Comparison of ENCODE assay signal across 8 mouse cellular contexts in genomic region chr1:171440025-171440725, GRCm38 (mm10). TPM values are rescaled to one million over a fixed set of nuclear protein-coding genes. Genes with fewer than 3 reads are reported as not detected.
DNase-seq lines count a peak whose midpoint lies in the region; ATAC-seq and TF ChIP-seq lines count a peak whose summit lies in the region.

No protein-coding gene starts in this region.

- H3K9ac ChIP-seq in hindbrain, embryonic 15.5 days: no peak overlapping the region
- no peak overlapping the region for H3K9ac ChIP-seq in forebrain, embryonic 16.5 days (replicated peaks; ENCODE audit: low read depth, low read length)
- H3K9ac ChIP-seq in hindbrain, postnatal 0 days (replicated peaks; ENCODE audit: low read length): no peak overlapping the region
- H3K9ac ChIP-seq in liver, embryonic 12.5 days: no peak overlapping the region

- no peak for TF ChIP-seq CTCF in hindbrain, postnatal 0 days (IDR thresholded peaks at IDR 0.05; ENCODE audit: low read depth)

- no peaks in the 10 kb centered on the region for H3K9me3 ChIP-seq in hindbrain, embryonic 15.5 days
- peaks cover 11% of the 10 kb centered on the region; the same call in 1 of the 2 replicates for H3K9me3 ChIP-seq in hindbrain, embryonic 10.5 days
- no peaks in the 10 kb centered on the region for H3K9me3 ChIP-seq in forebrain, embryonic 16.5 days (ENCODE audit: control insufficient read depth, low read length)
- H3K9me3 ChIP-seq in hindbrain, postnatal 0 days (ENCODE audit: low read length): no peaks in the 10 kb centered on the region
- H3K9me3 ChIP-seq in liver, embryonic 12.5 days (replicated peaks): 0 out of 2 replicates have a peak, but pooled peaks cover 2% of the 10 kb centered on the region

- H3K4me1 ChIP-seq in hindbrain, embryonic 15.5 days (replicated peaks): peaks cover 14% of the 10 kb centered on the region
- peaks cover 32% of the 10 kb centered on the region for H3K4me1 ChIP-seq in hindbrain, embryonic 10.5 days (replicated peaks)
- H3K4me1 ChIP-seq in forebrain, embryonic 16.5 days (replicated peaks; ENCODE audit: control insufficient read depth, insufficient read depth, low read length): peaks cover 9% of the 10 kb centered on the region
- H3K4me1 ChIP-seq in hindbrain, postnatal 0 days (ENCODE audit: insufficient read depth, low read length): 0 out of 2 replicates have a peak, but pooled peaks cover 5% of the 10 kb centered on the region
- peaks cover 59% of the 10 kb centered on the region for H3K4me1 ChIP-seq in liver, embryonic 12.5 days

- no peak for DNase-seq in hindbrain, embryonic 10.5 days (ENCODE audit: low spot score)
- DNase-seq in hindbrain, postnatal 0 days (ENCODE audit: low spot score): peak; percentile 48
- DNase-seq in ovary, postnatal 36 days (ENCODE audit: low spot score): peak; percentile 59
- no peak for DNase-seq in thymus, postnatal 10 days (ENCODE audit: low spot score in 2 of 2)
- no peak for DNase-seq in spleen, adult 18-20 months

- 36% methylated on average over 9 of the region's 9 CpGs for WGBS in hindbrain, embryonic 15.5 days
- 61% methylated on average over 9 of the region's 9 CpGs for WGBS in hindbrain, embryonic 10.5 days
- WGBS in forebrain, embryonic 16.5 days: 47% methylated on average over 9 of the region's 9 CpGs
- WGBS in hindbrain, postnatal 0 days: 33% methylated on average over 9 of the region's 9 CpGs
- WGBS in liver, embryonic 12.5 days (ENCODE audit: insufficient replicate concordance): 17% methylated on average over 9 of the region's 9 CpGs

- peaks cover 26% of the 10 kb centered on the region for H3K27me3 ChIP-seq in hindbrain, embryonic 15.5 days
- peaks cover 45% of the 10 kb centered on the region for H3K27me3 ChIP-seq in hindbrain, embryonic 10.5 days (ENCODE audit: insufficient read depth, poor library complexity, severe bottlenecking)
- H3K27me3 ChIP-seq in forebrain, embryonic 16.5 days (replicated peaks; ENCODE audit: control insufficient read depth, insufficient read depth, low read length): peaks cover 24% of the 10 kb centered on the region
- no peaks in the 10 kb centered on the region for H3K27me3 ChIP-seq in hindbrain, postnatal 0 days (ENCODE audit: insufficient read depth, low read length)
- H3K27me3 ChIP-seq in liver, embryonic 12.5 days (replicated peaks): peaks cover 55% of the 10 kb centered on the region

- 0 out of 2 replicates have a peak overlapping the region, but pooled peaks have one; percentile 23 for H3K4me2 ChIP-seq in hindbrain, embryonic 15.5 days
- no peak overlapping the region; the same call in 1 of the 2 replicates for H3K4me2 ChIP-seq in forebrain, embryonic 16.5 days (ENCODE audit: low read length)
- H3K4me2 ChIP-seq in hindbrain, postnatal 0 days (ENCODE audit: low read depth, low read length): 0 out of 2 replicates have a peak overlapping the region, but pooled peaks have one; percentile 55
- H3K4me2 ChIP-seq in liver, embryonic 12.5 days: peak overlapping the region; percentile 68

- 0 out of 2 replicates have a peak, but pooled peaks have one; percentile 25 for ATAC-seq in hindbrain, embryonic 15.5 days (ENCODE audit: low FRiP score, low read depth)
- ATAC-seq in forebrain, embryonic 16.5 days: peak; percentile 54; the same call in 1 of the 2 replicates
- ATAC-seq in hindbrain, postnatal 0 days: peak; percentile 19; the same call in 1 of the 2 replicates
- no peak for ATAC-seq in liver, embryonic 12.5 days

- H3K27ac ChIP-seq in hindbrain, embryonic 15.5 days (replicated peaks): peak overlapping the region; percentile 45
- no peak overlapping the region for H3K27ac ChIP-seq in hindbrain, embryonic 10.5 days
- H3K27ac ChIP-seq in forebrain, embryonic 16.5 days (ENCODE audit: low read length): no peak overlapping the region
- H3K27ac ChIP-seq in hindbrain, postnatal 0 days: peak overlapping the region; percentile 20; the same call in 1 of the 2 replicates
- peak overlapping the region; percentile 55 for H3K27ac ChIP-seq in liver, embryonic 12.5 days

- H3K36me3 ChIP-seq in hindbrain, embryonic 15.5 days: no peaks in the 10 kb centered on the region
- H3K36me3 ChIP-seq in hindbrain, embryonic 10.5 days: no peaks in the 10 kb centered on the region
- H3K36me3 ChIP-seq in forebrain, embryonic 16.5 days (ENCODE audit: control insufficient read depth, insufficient read depth): no peaks in the 10 kb centered on the region
- no peaks in the 10 kb centered on the region for H3K36me3 ChIP-seq in hindbrain, postnatal 0 days (ENCODE audit: insufficient read depth, low read length)
- no peaks in the 10 kb centered on the region for H3K36me3 ChIP-seq in liver, embryonic 12.5 days

- H3K4me3 ChIP-seq in hindbrain, embryonic 15.5 days: no peak overlapping the region
- no peak overlapping the region for H3K4me3 ChIP-seq in hindbrain, embryonic 10.5 days
- H3K4me3 ChIP-seq in forebrain, embryonic 16.5 days (replicated peaks; ENCODE audit: low read length): no peak overlapping the region
- H3K4me3 ChIP-seq in hindbrain, postnatal 0 days (ENCODE audit: low read length): no peak overlapping the region
- 0 out of 2 replicates have a peak overlapping the region, but pooled peaks have one; percentile 57 for H3K4me3 ChIP-seq in liver, embryonic 12.5 days

RNA-seq across cellular contexts. Expression of gene F11r, which starts 2.8 kb away (rescaled TPM):
- polyA plus RNA-seq in hindbrain, embryonic 15.5 days (2015; fragmentation: Nextera tagmentation; extraction: Ambion mirVana): 14.1 and 14.2 TPM in 2 replicates
- 22.2 and 28.7 TPM in 2 replicates for polyA plus RNA-seq in hindbrain, embryonic 10.5 days (2016; fragmentation: Nextera tagmentation; extraction: Ambion mirVana)
- polyA plus RNA-seq in forebrain, embryonic 16.5 days (2015; fragmentation: Nextera tagmentation; extraction: Ambion mirVana): 7.8 and 10.2 TPM in 2 replicates
- total RNA-seq in hindbrain, postnatal 0 days (2014; rRNA removed): 5.7 and 8.2 TPM in 2 replicates
- polyA plus RNA-seq in hindbrain, postnatal 0 days (2015; fragmentation: Nextera tagmentation; extraction: Ambion mirVana): 14.2 and 14.4 TPM in 2 replicates
- 28.2 and 28.9 TPM in 2 replicates for polyA plus RNA-seq in liver, embryonic 12.5 days (2016; fragmentation: Nextera tagmentation; extraction: Ambion mirVana)

RNA-seq across cellular contexts. Expression of gene Tstd1, which starts 21.5 kb away (rescaled TPM):
- polyA plus RNA-seq in hindbrain, embryonic 15.5 days (2015; fragmentation: Nextera tagmentation; extraction: Ambion mirVana): 5.4 and 6.6 TPM in 2 replicates
- 9.7 and 10.1 TPM in 2 replicates for polyA plus RNA-seq in hindbrain, embryonic 10.5 days (2016; fragmentation: Nextera tagmentation; extraction: Ambion mirVana)
- 10.1 and 11.4 TPM in 2 replicates for polyA plus RNA-seq in forebrain, embryonic 16.5 days (2015; fragmentation: Nextera tagmentation; extraction: Ambion mirVana)
- total RNA-seq in hindbrain, postnatal 0 days (2014; rRNA removed): 1.5 TPM in 1 of 2 replicates, not detected in the other
- 2.3 and 2.7 TPM in 2 replicates for polyA plus RNA-seq in hindbrain, postnatal 0 days (2015; fragmentation: Nextera tagmentation; extraction: Ambion mirVana)
- 3.1 TPM in 2 replicates for polyA plus RNA-seq in liver, embryonic 12.5 days (2016; fragmentation: Nextera tagmentation; extraction: Ambion mirVana)

RNA-seq across cellular contexts. Expression of gene Usf1, which starts 29.1 kb away (rescaled TPM):
- polyA plus RNA-seq in hindbrain, embryonic 15.5 days (2015; fragmentation: Nextera tagmentation; extraction: Ambion mirVana): 168 and 172 TPM in 2 replicates
- polyA plus RNA-seq in hindbrain, embryonic 10.5 days (2016; fragmentation: Nextera tagmentation; extraction: Ambion mirVana): 143 and 159 TPM in 2 replicates
- polyA plus RNA-seq in forebrain, embryonic 16.5 days (2015; fragmentation: Nextera tagmentation; extraction: Ambion mirVana): 207 and 226 TPM in 2 replicates
- total RNA-seq in hindbrain, postnatal 0 days (2014; rRNA removed): 133 and 148 TPM in 2 replicates
- polyA plus RNA-seq in hindbrain, postnatal 0 days (2015; fragmentation: Nextera tagmentation; extraction: Ambion mirVana): 132 and 141 TPM in 2 replicates
- polyA plus RNA-seq in liver, embryonic 12.5 days (2016; fragmentation: Nextera tagmentation; extraction: Ambion mirVana): 27.5 and 28.7 TPM in 2 replicates

RNA-seq across cellular contexts. Expression of gene Arhgap30, which starts 51.4 kb away (rescaled TPM):
- 0.60 and 0.87 TPM in 2 replicates for polyA plus RNA-seq in hindbrain, embryonic 15.5 days (2015; fragmentation: Nextera tagmentation; extraction: Ambion mirVana)
- polyA plus RNA-seq in hindbrain, embryonic 10.5 days (2016; fragmentation: Nextera tagmentation; extraction: Ambion mirVana): 0.82 and 0.98 TPM in 2 replicates
- 0.48 and 0.81 TPM in 2 replicates for polyA plus RNA-seq in forebrain, embryonic 16.5 days (2015; fragmentation: Nextera tagmentation; extraction: Ambion mirVana)
- total RNA-seq in hindbrain, postnatal 0 days (2014; rRNA removed): 0.52 and 1.3 TPM in 2 replicates
- polyA plus RNA-seq in hindbrain, postnatal 0 days (2015; fragmentation: Nextera tagmentation; extraction: Ambion mirVana): 0.77 and 0.84 TPM in 2 replicates
- polyA plus RNA-seq in liver, embryonic 12.5 days (2016; fragmentation: Nextera tagmentation; extraction: Ambion mirVana): 4.7 and 5.3 TPM in 2 replicates

Comparison
In these comparisons a context has a peak if more than half of its experiments do, and no peak if none do; other contexts are left out.
1. H3K27ac ChIP-seq: peak in hindbrain, embryonic 15.5 days (single experiment), hindbrain, postnatal 0 days (single experiment) and liver, embryonic 12.5 days (single experiment); none in hindbrain, embryonic 10.5 days (single experiment) and forebrain, embryonic 16.5 days (single experiment).
2. DNase-seq: peak in hindbrain, postnatal 0 days (single experiment) and ovary, postnatal 36 days (single experiment); none in hindbrain, embryonic 10.5 days (single experiment), thymus, postnatal 10 days (0 of 2) and spleen, adult 18-20 months (0 of 2).